Mouse (Mus musculus) layer of hippocampus, adult 9-11 months (tissue): ENCODE measurements around the gene Mark2.
A peak's percentile ranks its signal among the peaks of the same experiment; 100 is the strongest.

Experiments
- DNase-seq: peaks from one replicate; pipeline ENCODE4 v3.0.0; 2022

Mark2 gene

DNA sequence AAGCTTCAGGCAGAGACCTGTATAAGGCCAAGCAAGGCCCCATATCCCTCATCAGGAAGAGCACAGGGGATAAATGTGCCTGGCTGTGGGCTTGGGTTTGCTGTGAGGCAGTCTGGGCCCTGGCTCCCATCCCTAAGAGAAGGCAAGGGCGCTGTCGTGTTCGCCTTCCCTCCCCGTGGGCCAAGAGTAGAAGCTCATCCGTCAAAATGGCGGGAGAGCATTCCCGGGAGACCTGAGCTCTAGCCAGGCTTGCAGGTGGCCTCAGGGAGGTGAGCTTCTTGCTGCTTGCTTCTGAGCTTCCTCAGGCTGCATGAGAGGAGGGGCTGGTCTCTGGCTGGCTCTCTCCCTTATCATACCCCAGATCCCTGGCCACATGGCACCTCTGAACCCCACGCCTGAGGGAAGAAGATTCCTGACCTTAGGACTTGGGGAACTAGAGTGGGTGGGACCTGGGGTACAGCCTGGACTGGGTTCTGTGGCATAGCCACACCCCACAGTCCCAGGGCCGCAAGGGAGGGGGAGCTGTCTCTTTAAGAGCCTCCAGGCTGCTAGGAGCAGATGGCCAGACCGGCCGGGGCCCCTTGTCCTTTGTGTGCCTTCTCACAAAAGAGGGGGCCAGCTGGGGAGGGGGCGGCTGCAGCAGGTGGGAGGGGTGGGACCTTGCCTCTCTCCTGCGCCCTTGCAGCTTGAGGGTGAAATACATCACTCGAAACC, 76.0 kb downstream of the Mark2 start:
- no peak for DNase-seq

DNA sequence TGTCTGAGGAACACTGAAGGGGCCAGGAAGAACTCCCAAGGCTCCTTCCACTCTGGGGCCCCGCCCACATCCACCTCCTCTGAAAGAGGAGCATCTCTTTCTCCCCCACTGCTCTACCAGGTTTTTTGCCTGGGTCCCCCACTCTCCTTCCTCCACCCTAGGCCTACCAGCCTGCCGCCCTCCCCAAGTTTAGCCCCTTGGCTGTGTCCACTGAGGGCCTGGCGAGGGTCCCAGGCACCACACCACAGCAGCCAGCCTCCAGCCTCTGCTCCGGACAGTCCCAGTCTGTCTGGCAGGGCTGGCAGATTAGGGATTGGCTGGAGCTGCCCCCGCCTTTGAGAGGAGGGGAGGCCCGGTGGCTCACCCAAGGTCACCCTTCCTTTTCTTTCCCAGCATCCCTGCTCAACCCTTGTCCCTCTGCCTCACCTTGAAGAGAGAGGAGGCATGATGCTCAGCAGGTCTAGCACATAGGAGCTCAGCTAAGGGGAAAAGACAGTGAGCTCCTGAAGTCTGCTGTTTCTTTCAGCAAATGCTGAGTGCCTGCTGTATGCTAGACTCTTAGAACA, 76.8 kb downstream of the Mark2 start:
- DNase-seq, result peak; percentile 19

DNA sequence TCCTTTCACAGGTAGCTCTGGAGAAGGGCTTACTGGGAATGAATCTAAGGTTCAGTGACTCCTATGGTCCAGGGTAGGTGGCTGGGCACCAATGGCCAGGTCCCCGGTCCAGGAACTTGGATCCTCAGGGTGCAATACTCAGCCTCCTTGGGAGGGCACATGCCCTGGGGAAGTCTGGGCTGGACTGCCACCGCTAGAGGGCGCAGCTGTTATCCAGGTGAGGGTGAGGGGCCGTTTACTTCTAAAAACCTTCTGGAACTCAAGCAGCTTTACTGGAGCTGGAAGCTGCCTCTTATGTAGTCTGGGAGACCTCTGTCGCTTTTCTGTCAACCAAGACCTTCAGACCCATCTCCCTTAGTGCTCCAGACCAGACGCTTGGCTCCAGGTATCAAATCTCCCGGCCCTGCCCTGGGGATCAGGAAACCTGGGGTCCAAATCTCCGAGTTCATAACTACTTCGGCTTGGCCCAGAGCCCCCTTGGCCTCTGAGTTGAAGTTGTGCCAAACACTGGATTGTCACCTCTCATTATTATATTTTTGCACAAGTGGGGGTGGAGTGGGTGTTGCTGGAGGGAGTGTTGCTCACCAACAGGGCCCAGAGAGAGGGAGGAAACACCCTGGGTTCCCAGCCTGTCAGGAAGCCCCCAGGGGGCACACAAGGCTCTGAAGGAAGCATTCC, 77.4 kb downstream of the Mark2 start:
- peak; percentile 56 for DNase-seq

DNA sequence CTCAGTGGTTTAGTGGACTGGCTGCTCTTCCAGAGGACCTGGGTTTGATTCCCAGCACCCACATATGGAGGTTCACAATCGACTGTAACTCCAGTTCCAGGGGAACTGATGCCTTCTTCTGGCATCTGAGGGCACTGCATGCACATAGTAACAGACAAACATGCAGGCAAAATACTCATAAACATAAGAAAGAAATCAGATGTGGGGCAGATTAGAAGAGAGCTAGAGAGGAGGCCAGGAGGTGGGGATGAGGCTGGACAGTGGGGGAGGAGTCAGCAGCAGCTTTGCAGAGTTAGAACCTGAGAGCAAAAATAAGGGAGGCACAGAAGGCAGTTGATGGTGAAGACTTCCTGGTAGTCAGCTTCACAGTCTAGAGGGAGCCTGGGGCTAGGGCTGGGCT, 79.1 kb downstream of the Mark2 start:
- no peak for DNase-seq

DNA sequence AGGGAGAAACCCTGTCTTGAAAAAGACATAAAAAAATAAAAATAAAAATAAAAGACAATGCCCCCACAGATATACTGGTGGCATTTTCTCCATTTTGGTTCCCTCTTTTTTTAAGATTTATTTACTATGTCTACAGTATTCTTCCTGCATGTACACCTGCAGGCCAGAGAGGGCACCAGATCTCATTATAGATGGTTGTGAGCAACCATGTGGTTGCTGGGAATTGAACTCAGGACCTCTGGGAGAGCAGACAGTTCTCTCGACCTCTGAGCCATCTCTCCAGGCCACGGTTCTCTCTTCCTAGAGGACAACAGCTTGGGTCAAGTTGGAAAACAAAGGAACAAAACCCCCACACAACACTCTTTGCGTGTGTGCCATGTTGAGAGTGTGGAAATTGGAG, 79.7 kb downstream of the Mark2 start:
- DNase-seq, result no peak

DNA sequence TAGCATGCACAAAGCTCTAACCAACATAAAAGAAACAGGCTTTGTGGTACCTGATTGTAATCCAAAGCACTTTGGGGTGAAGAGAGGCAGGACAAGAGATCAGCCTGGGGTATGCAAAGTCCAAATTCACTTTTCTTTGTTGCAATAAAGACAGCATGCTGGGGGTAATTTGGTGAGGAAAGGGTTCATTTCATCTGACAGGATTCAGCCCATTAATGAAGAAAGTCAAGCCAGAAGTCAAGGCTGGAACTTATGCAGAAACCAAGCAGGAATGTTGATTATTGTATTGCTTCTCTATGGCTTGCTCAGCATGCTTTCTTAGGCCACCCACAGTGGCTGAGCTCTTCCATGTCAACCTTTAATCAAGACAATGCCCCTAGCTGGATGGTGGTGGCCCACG, 80.2 kb downstream of the Mark2 start:
- no peak for DNase-seq

DNA sequence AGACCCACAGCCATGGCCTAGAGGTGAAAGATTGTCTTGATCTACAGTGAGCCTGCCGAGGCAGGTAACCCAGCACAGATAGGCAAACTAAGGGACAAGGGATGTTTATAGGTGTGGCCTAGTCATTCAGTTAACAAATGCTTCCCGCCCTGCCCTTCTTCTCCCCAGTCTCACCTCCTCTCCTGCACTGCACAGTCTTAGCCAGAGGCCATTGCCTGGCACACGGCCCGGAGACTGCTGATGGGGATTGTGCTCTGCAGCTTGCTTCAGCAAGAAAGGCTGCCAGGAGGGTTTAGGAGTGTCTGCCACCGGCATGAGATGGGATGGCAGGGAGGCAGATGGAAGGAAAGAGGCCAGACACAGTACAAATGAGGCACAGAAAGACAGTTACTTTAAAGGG, 83.8 kb downstream of the Mark2 start:
- DNase-seq, result no peak

DNA sequence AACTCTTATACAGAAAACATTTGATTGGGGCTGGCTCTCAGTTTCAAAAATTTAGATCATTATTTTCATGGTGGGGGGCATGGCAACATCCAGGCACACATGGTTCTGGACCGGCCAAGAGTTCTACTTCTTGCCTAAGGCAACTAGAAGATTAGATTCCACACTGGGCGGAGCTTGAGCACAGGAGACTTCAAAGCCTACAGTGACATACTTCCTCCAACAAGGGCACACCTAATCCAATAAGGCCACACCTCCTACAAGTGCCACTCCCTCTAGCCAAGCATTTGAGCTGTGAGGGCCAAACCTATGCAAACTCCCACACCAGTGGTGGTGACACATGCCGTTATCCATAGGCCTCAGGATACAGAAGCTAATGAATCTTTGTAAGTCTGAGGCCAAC, 95.6 kb downstream of the Mark2 start:
- no peak for DNase-seq

DNA sequence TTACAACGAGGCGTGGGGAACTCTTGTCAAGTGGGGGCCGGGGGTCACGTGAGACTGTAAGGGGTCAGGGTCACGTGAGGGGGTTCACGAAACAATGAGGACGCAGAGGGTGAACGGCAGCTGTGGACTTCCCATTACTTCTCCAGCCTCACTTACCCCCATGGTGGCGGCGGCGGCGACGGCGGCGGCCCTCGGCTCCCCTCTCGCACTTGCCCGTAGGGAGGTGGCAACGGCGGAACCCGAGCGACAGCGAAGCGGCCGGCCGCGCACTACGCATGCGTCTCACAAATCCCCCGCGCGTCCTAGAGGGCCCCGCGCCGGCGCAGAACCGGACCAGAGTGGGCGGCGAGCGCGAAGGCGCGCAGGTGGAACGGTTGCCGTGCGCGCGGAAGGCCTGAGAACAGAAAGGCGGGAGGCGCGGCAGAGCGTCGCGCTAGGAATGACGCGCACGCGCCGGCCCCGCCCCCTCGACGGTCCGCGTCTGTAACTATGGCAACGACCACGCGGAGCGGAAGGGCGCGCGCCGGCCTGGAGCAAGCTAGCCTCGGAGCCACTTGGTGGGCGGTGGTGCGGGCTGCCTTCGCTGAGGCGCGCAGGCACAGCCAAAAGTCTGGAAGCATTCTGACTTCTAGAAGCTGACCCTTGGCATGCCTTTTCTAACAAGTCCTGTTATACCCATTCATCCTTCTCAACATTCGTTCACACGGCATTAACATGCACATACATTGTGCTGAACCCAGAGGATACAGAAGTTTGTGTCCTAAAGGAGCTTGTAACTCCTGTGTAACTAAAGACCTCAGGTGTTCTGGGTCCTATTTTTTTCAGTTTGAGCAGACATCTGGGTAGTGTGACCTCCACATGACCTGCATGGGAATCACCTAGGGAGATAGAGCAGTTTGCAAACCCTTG, 100.6 kb downstream of the Mark2 start, which contains the start of gene Naa40:
Naa40 (minus strand) TSS at position 402 of the 909 bp plus-strand sequence.
- DNase-seq, result peak; percentile 95

DNA sequence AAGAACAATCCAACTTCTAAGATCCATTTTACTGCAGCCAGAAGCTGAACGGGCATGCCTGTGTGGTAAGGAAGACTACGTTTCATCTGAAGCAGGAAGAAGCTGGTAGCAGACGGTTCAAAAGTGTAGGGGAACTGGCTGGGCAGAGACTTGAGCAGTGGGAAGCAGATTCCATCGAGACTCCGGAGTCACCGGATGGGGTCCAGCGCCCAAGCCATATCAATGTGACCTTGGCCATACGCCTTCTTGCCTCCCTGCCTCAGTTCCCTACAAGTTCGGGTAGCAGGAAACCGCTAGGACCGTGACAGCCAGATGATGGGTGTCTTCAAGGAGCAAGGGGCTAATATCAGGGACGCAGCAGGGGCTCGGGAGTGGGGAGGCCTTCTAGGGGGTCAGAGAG, 101.4 kb downstream of the Mark2 start:
- no peak for DNase-seq

DNA sequence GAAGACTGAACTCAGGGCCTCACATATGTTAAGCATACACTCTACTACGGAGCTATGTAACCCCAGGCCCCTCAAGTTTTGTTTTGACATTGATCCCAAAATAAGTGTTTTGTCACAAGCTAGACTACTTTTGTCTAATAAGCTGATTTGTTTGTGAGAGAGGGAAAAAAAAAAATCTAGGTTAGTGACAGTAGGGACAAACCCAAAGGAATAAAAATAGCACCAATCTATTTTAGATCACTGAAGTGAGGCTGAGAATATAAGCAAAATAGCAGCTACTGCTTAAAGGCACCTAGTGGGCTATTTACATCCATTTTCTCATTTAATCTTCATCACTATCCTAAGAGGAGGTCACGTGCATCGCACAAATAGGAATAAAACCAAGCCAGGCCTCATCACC, 102.1 kb downstream of the Mark2 start:
- no peak for DNase-seq

DNA sequence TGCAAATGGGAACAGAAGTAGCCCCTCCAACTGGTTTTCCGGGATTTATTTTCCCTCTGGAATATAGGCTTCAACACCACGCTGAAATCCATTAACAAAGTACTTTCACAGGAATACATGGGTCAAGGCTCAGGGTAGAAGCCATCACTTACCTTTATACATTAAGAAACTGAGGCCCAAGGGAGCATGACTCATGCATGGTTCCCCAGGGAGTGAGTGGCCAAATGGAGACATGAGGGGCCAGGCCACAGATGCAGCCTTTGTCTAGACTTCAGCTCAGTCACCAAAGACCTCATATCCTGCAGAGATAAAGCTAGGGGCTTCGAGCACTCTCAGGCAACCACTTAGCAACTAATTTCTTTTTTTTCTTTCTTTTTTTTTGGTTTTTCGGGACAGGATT, 104.9 kb downstream of the Mark2 start:
- DNase-seq, result no peak

DNA sequence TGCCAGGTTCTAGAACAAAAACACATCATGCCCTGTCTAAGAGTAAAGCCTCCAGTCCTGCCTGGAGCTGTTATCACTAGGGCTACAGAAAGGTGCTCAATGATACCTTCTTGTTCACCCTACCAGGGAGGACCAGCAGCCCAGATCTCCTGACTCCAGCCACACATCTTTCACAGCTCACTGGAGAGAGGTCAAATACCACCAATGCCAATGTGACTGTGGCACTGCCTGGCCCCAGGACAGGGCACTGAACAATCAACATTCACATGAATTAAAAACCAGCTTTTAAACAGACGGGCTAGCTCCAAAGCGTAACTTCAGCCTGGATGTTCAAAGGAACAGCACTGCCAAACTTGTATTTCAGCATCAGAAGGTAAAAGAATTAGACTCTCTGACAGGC, 105.6 kb downstream of the Mark2 start:
- no peak for DNase-seq

DNA sequence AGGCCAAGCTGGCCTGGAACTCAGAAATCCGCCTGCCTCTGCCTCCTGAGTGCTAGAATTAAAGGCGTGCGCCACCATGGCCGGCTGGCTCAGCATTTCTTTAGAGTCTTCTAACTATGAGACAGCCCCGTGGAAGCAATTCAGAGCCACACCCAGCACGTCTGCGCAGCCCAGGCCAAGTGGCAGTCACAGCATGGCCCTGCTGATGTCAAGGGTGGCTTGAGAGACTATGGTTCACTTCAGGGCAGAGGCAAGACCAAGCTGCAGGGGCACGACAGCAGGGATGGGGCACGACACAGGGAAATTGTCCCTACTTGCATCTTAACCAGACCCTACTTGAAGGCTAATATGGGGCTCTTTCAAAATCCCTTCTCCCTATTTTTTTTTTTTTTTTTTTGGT, 106.2 kb downstream of the Mark2 start:
- DNase-seq, result no peak

DNA sequence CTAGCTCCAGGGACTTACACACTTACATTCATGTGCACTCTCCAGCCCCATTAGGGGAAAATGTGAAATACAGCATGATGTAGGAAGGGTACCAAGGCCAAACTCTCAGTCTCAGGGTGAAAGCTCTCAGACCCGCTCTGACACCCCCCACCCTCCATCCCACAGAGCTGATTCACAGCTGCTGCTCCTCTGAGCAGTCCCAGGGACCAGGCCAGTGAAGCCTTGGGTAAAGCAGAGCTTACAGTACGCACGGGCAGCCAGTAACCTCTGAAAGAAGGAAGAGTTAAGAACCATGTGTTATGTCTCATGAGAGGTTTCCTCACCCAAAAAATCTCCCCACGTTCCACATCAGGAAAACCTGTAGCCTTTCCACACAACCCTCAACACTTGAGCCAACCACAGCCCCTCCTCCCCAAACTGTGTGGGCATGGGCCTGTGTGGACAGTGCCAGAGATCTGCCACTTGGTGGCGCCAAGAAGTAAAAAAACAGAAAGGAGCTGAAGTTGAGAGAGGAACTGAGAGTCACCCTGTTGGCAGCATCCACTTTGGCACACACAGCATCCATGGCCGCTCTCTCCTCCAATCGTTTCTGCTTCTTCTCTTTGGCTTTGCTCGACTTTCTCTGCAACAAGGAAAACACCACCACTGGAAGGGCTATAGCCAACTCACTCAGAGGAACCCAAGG, 107.0 kb downstream of the Mark2 start:
- peak; percentile 86 for DNase-seq

DNA sequence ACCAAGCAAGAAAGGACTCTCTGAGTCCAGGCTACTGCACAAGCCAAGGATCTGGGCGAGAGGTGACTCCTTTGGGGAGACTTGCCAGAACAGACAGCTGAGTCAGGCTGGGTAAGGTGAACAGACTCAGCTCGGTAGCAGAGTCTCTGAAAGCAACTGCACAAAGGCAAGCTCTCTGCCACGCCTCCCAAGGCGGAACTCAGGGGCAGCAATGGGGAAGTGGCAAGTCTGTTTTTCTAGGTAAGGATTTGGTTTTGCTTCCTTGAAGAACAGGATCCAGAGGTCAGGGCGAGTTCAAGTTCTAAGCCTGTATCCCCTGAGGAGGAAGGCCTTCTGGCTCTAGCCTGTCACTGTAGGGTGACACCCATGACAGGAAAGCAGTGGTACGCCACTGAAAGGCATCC, 115.1 kb downstream of the Mark2 start:
- DNase-seq, result no peak
